18 mouse cellular contexts compared by ENCODE assay signal in the genomic region with DNA sequence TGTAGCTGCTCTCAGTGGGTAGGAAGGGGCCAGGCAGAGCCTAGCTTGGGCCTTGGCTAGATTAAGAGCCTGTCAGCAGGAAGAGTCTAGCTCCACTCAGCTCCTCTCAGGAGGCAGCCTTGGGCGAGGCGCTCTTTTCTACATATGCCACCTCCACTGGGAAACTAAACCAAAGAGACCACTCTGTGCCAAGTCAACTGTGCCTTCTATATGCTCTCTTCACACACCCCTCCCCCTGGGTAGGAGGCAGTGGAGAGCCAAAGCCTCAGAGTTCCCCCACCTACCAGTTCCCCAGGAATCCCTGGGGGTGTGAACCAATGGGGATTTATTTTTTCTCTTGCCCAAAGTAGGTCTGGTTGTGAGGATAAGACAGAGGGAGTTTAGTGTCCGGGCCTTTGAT. TPM values are rescaled to one million over a fixed set of nuclear protein-coding genes. Genes with fewer than 3 reads are reported as not detected.
A peak's percentile ranks its signal among the peaks of the same experiment; 100 is the strongest.
DNase-seq lines count a peak whose midpoint lies in the region; ATAC-seq and TF ChIP-seq lines count a peak whose summit lies in the region.
"Had no signal": no experiment of that assay in that cellular context is flagged by ENCODE, and none has a peak within 500 bp of the region (broad histone marks: within the 10 kb centered on the region; RNA-seq: fewer than 3 reads in every experiment).

No protein-coding gene starts in this region.

- no peaks in the 10 kb centered on the region for H3K9me3 ChIP-seq in stomach, postnatal 0 days (ENCODE audit: control insufficient read depth, low read length)
- H3K9me3 ChIP-seq: embryonic facial prominence, embryonic 15.5 days; G1E; heart, embryonic 10.5 days; kidney, embryonic 15.5 days; limb, embryonic 12.5 days; midbrain, embryonic 12.5 days; neural tube, embryonic 12.5 days had no signal

- no peak for TF ChIP-seq EP300 in stomach, postnatal 0 days (optimal IDR thresholded peaks at IDR 0.05)

- no peak overlapping the region for H3K9ac ChIP-seq in stomach, postnatal 0 days (ENCODE audit: low read length)
- H3K9ac ChIP-seq: embryonic facial prominence, embryonic 15.5 days; kidney, embryonic 15.5 days; limb, embryonic 12.5 days had no signal

- H3K27ac ChIP-seq in left cerebral cortex, adult 2 months, result peak overlapping the region; percentile 82
- no peak overlapping the region for H3K27ac ChIP-seq in stomach, postnatal 0 days (replicated peaks)
- H3K27ac ChIP-seq: embryonic facial prominence, embryonic 15.5 days; gastrocnemius, adult 2 months; kidney, embryonic 15.5 days; limb, embryonic 12.5 days; neural tube, embryonic 12.5 days had no signal

- DNase-seq in frontal cortex, adult 2 months (ENCODE audit: extremely low spot score in 1 of 2, low spot score in 1 of 2), result peak; percentile 68 to 76
- DNase-seq in frontal cortex, postnatal 10 days (ENCODE audit: low spot score in 2 of 2), result no peak
- DNase-seq in left cerebral cortex, adult 2 months (ENCODE audit: extremely low spot score in 1 of 2, low spot score in 2 of 2), result no peak
- no peak for DNase-seq in left cerebral cortex, postnatal 4 days
- DNase-seq in right cerebral cortex, adult 2 months (ENCODE audit: low spot score in 2 of 2), result peak; percentile 39 to 55
- no peak for DNase-seq in right cerebral cortex, postnatal 25 days
- DNase-seq in stomach, postnatal 0 days (ENCODE audit: low spot score), result no peak

- WGBS in stomach, postnatal 0 days, result 95% methylated on average over 3 of the region's 3 CpGs

- no peak overlapping the region for H3K4me2 ChIP-seq in stomach, postnatal 0 days (replicated peaks; ENCODE audit: low read depth)
- H3K4me2 ChIP-seq: embryonic facial prominence, embryonic 15.5 days; kidney, embryonic 15.5 days; limb, embryonic 12.5 days; liver, embryonic 11.5 days; midbrain, embryonic 12.5 days; neural tube, embryonic 12.5 days had no signal

- TF ChIP-seq CTCF in left cerebral cortex, adult 2 months (IDR thresholded peaks at IDR 0.05), result no peak
- no peak for TF ChIP-seq CTCF in stomach, postnatal 0 days (IDR thresholded peaks at IDR 0.05; ENCODE audit: low read depth)

- H3K4me1 ChIP-seq in stomach, postnatal 0 days (replicated peaks; ENCODE audit: control insufficient read depth, insufficient read depth), result no peaks in the 10 kb centered on the region

- H3K36me3 ChIP-seq in stomach, postnatal 0 days (ENCODE audit: control insufficient read depth, insufficient read depth, low read length), result peaks cover 7% of the 10 kb centered on the region

- H3K4me3 ChIP-seq in left cerebral cortex, adult 2 months, result no peak overlapping the region
- H3K4me3 ChIP-seq in stomach, postnatal 0 days (ENCODE audit: low read depth, low read length), result no peak overlapping the region
- H3K4me3 ChIP-seq: embryonic facial prominence, embryonic 15.5 days; gastrocnemius, adult 2 months; heart, embryonic 10.5 days; kidney, embryonic 15.5 days; limb, embryonic 12.5 days; midbrain, embryonic 12.5 days; neural tube, embryonic 12.5 days had no signal

- no peaks in the 10 kb centered on the region for H3K27me3 ChIP-seq in stomach, postnatal 0 days (ENCODE audit: control insufficient read depth, insufficient read depth, low read length)
- H3K27me3 ChIP-seq: embryonic facial prominence, embryonic 15.5 days; kidney, embryonic 15.5 days; limb, embryonic 12.5 days; midbrain, embryonic 12.5 days; neural tube, embryonic 12.5 days; Patski had no signal

- ATAC-seq in stomach, postnatal 0 days (ENCODE audit: low FRiP score, low TSS enrichment), result no peak

- intact Hi-C loops in left cerebral cortex, adult 2 months (cut with DNase I), result loop anchor here (2.0 kb wide), 3 partner anchors 38 to 96 kb away; partner anchors contain the start of genes Nrn1l and Thap11
- intact Hi-C loops in left cerebral cortex, postnatal 4 days (cut with DNase I), result no loop called here

RNA-seq across cellular contexts. Expression of gene Ctrl, which starts 2.4 kb away (rescaled TPM):
- 4.5 and 4.9 TPM in 2 replicates for polyA plus RNA-seq in frontal cortex, adult 2 months (2012; rRNA removed)
- 1 to 10 TPM; 1.5 to 2.6 TPM for total RNA-seq in left cerebral cortex, adult 2 months (2021)
- 1 to 10 TPM; 2.1 to 2.2 TPM for total RNA-seq in left cerebral cortex, postnatal 4 days (2021)
- polyA plus RNA-seq in stomach, postnatal 0 days (2015; fragmentation: Nextera tagmentation; extraction: Ambion mirVana), result 0.22 and 0.85 TPM in 2 replicates
- total RNA-seq: gastrocnemius, adult 2 months; hematopoietic stem cell, adult 5-6 weeks had no signal

RNA-seq across cellular contexts. Expression of gene Psmb10, which starts 7.0 kb away (rescaled TPM):
- 115 and 125 TPM in 2 replicates for polyA plus RNA-seq in frontal cortex, adult 2 months (2012; rRNA removed)
- total RNA-seq in left cerebral cortex, adult 2 months (2021), result 10 to 100 TPM; 90.3 to 91.9 TPM
- total RNA-seq in left cerebral cortex, postnatal 4 days (2021), result 10 to 100 TPM; 50.6 to 70.2 TPM
- polyA plus RNA-seq in stomach, postnatal 0 days (2015; fragmentation: Nextera tagmentation; extraction: Ambion mirVana), result 65.9 and 68.0 TPM in 2 replicates

RNA-seq across cellular contexts. Expression of gene Lcat, which starts 11.9 kb away (rescaled TPM):
- polyA plus RNA-seq in frontal cortex, adult 2 months (2012; rRNA removed), result 75.1 and 75.6 TPM in 2 replicates
- 10 to 100 TPM; 25.3 to 25.8 TPM for total RNA-seq in left cerebral cortex, adult 2 months (2021)
- total RNA-seq in left cerebral cortex, postnatal 4 days (2021), result 1 to 10 TPM; 6.4 to 8.3 TPM
- 0.75 and 0.77 TPM in 2 replicates for polyA plus RNA-seq in stomach, postnatal 0 days (2015; fragmentation: Nextera tagmentation; extraction: Ambion mirVana)
- total RNA-seq: hematopoietic stem cell, adult 5-6 weeks had no signal

RNA-seq across cellular contexts. Expression of gene Pskh1, which starts 31.0 kb away (rescaled TPM):
- polyA plus RNA-seq in frontal cortex, adult 2 months (2012; rRNA removed), result 13.3 TPM in 2 replicates
- 1 to 10 TPM; 6.6 to 8.7 TPM for total RNA-seq in left cerebral cortex, adult 2 months (2021)
- total RNA-seq in left cerebral cortex, postnatal 4 days (2021), result 10 to 100 TPM in 1 of 2 experiments, 1 to 10 TPM in 1; 8.6 to 10.1 TPM
- 13.4 and 14.8 TPM in 2 replicates for polyA plus RNA-seq in stomach, postnatal 0 days (2015; fragmentation: Nextera tagmentation; extraction: Ambion mirVana)

RNA-seq across cellular contexts. Expression of gene Slc12a4, which starts 34.6 kb away (rescaled TPM):
- polyA plus RNA-seq in frontal cortex, adult 2 months (2012; rRNA removed), result 24.9 and 28.3 TPM in 2 replicates
- 10 to 100 TPM; 18.2 to 19.8 TPM for total RNA-seq in left cerebral cortex, adult 2 months (2021)
- total RNA-seq in left cerebral cortex, postnatal 4 days (2021), result 10 to 100 TPM; 19.0 to 21.5 TPM
- 12.8 and 14.1 TPM in 2 replicates for polyA plus RNA-seq in stomach, postnatal 0 days (2015; fragmentation: Nextera tagmentation; extraction: Ambion mirVana)

Comparison
In these comparisons a context has a peak if more than half of its experiments do, and no peak if none do; other contexts are left out.
1. DNase-seq: peak in frontal cortex, adult 2 months (2 of 2) and right cerebral cortex, adult 2 months (2 of 2); none in frontal cortex, postnatal 10 days (0 of 2), left cerebral cortex, adult 2 months (0 of 2), left cerebral cortex, postnatal 4 days (single experiment), right cerebral cortex, postnatal 25 days (single experiment) and stomach, postnatal 0 days (single experiment).